Mouse (Mus musculus): ENCODE measurements around the gene E2f6.

DNA sequence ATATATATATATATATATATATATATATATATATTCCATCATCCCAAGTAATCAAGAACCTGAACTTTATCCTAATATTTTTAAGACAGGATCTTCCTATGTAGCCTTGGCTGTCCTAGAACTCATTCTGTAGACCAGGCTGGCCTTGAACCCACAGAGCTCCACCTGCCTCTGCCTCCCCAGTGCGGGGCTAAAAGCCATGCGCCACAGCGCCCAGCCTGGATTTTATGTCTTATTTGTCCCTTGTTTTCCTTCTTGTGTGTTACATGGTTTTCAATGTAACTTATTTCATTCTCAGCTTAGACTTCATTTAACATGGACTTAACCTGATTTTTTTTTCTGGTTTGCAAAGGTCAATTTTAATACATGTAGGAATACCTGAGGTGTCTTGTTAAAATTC, 49.3 kb upstream of the E2f6 start:
- TF ChIP-seq POLR2A (IDR thresholded peaks at IDR 0.05; ENCODE audit: extremely low read depth, insufficient read depth, low read length) (no peak), CTCF (IDR thresholded peaks at IDR 0.05; ENCODE audit: extremely low read depth, insufficient read depth, low read length) (no peak)

Data from cortical plate, adult 2 months (tissue).